Mouse (Mus musculus): ENCODE data around the gene Thap4.
"Not testable (repeated sequence)": the region's sequence is repeated elsewhere in the genome, so short reads cannot be mapped to it uniquely, and the experiment has no call there.

Thap4 gene

DNA sequence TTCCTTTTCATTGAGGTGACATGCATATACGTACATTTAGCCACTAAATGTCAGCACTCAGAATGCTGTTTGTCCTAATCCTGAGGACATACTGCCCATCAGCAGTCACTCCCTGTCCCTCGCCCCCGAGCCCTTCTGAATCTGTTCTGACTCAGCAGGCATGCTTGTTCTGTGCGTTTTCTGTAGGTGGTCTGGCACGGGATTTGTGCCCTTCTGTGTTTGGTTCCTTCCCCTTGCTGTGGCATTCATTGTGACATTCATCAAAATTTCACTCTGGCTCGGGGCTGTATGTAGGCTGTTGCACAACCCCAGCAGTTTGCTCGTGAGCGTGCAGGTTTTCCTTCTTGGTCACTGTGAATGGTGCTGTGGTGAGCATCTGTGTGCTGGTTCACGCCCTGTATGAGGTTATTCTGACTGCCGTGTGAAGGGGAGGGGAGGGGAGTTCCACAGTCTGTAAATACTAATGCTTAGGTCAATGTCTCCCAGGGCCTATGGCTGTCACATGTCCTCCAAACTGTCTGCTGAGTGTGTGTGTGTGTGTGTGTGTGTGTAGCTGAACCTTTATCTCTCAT, 62.8 kb downstream of the Thap4 start:
- no peak for DNase-seq (ENCODE audit: low read depth, low spot score)

DNA sequence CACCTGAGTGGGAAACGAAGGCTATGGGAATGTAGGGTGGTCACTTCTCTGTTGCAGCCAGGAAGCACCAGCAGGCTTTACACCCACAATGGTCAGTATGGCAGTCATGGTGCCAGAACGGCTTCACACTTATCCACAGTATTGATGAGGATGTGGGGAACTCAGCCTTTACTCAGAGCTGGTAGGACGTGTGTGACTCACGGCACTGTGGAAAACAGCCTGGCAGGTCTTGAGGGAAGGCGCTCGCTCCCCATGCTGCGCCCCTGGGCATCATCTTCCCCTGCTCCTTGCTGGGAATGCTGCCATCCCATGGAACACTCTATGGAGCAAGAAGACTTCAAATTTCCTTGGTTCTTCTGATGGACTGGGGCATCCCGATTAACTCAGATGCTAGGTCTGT, 63.6 kb downstream of the Thap4 start:
- no peak for DNase-seq (ENCODE audit: low read depth, low spot score)

DNA sequence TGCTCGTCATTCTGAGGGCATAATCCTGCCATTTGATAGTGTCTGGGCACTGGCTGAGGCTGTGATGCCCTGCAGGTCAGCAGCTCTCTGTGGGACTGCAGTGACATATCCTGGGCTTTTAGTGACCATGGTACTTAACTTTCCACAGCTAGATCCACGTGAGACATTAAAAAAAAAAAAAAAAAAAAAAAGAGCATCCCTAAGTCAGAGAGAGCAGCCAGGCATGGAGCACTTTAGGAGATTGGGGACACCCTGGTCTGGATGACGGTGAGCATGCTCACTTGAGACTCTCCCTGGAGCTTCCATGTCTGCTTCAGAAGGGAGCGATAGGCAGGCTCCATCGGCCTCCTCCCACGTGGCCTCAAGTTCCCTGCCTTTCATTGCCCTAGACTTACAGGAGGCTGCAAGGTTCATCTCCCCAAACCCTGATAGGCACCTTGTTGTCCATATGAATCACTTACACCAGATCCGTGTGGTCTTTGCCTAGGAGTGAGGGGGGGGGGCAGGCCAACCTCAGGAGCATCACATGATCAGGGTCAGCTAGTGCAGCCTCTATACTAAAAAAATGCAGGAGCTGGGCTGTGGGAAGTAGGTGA, 64.7 kb downstream of the Thap4 start:
- no peak for DNase-seq (ENCODE audit: low read depth, low spot score)

DNA sequence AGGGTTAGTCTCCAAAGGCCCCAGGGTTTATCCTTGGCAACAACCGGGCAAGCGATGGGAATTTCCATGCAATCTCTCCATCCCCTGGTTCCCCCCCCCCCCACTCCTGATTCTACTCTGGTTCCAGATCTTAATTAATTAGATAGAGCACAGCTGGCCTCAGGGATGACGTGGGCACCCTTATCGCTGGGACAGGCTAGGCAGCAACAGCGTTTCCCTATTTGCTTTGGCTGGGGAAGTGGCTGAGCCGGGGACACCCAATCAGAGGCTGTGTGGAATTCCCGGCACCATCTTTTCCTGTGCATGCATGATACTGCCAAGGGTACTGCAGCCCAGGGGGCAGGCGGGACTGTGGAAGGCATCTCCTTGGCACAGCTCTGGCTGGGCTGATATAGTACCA, 66.5 kb downstream of the Thap4 start:
- DNase-seq (ENCODE audit: low read depth, low spot score), result no peak

DNA sequence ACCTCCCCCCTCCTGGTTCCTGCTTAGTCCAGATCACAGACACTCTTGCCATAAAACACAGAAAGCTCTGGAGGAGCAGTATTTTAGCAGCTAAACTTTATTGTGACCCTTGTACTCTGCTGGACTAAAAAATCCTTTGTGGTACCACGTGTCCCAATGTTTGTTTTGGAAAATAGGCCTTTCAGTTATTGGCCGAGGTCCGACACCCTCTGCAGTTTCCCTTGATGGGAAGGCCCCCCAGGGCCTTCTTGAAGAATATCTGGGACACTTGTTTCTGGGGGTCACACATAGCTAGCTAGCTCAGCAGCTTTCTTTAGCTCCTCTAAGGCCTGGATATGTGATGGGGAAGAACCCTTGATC, 67.7 kb downstream of the Thap4 start:
- no peak for DNase-seq (ENCODE audit: low read depth, low spot score)

DNA sequence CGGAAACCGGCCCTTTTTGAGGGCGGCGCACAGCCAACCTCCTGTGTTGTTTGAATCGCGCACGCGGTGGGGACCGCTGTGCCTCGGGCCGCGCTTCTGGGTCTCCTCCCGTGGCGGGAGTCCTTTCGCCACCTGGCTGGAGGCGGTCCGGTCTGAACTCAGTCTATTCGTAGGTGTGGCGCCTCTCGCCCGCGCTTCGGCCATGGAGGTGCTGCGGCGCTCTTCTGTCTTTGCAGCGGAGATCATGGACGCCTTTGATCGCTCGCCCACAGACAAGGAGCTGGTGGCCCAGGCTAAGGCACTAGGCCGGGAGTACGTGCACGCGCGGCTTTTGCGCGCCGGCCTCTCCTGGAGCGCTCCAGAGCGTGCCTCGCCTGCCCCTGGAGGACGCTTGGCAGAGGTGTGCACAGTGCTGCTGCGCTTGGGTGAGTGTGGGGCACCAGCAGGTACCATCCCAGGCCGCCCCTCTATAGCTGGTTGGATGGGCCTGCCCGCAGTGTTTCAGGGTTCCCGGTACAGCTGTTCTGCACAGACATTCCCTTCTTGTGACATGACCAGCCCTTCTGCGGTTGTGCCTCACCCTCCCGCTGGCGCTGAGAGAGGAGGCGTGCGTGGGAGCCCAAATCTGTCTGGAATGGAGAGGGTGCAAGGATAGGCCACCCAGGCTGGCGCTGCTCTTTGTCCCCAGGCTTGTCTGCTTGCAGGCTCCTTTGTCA, 68.3 kb downstream of the Thap4 start:
- DNase-seq (ENCODE audit: low read depth, low spot score), result no peak

DNA sequence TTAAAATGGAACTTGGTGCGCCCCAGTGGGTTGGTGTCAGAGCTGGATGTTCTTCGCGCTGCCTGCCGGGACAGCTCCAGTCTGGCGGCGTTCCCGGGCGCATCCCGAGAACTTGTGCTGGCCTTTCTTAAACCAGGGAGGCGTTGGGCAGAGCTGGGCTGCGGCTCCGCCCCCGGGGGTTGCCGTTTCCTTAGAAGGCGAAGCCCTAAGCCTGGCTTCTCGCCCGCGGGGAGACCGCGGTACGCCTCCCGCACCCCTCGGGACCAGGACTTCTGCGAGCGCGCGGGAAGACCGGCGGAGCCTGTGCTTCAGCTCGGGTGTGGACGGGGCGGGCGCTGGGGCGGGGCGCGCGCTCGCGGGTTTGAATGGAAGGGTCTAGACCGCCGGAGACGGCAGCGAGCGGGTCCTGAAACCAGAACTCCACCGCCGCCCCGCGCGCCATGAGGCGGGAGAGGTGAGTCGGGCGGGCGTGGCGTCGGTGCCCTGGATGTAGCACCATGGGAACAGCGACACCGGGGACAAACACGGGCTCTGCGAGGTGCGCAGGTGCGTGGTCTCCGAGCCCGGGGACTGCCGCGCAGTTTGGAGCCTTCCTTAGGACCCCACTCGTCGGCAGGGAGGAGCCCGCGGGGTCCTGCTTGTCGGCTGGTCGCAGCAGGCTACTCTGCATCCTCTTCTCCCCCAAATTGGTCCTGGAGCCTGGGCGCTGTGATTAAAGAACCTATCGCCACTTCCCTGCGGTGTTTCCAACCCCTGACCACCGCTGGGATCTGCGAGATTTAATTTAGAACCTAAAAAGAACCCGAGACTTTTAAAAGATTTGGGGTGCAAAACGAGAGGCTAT, 69.0 kb downstream of the Thap4 start, which contains the start of gene Bok:
TSS of gene Bok (plus strand) at position 260 of the 844 bp plus-strand sequence.
- no peak for DNase-seq (ENCODE audit: low read depth, low spot score)

DNA sequence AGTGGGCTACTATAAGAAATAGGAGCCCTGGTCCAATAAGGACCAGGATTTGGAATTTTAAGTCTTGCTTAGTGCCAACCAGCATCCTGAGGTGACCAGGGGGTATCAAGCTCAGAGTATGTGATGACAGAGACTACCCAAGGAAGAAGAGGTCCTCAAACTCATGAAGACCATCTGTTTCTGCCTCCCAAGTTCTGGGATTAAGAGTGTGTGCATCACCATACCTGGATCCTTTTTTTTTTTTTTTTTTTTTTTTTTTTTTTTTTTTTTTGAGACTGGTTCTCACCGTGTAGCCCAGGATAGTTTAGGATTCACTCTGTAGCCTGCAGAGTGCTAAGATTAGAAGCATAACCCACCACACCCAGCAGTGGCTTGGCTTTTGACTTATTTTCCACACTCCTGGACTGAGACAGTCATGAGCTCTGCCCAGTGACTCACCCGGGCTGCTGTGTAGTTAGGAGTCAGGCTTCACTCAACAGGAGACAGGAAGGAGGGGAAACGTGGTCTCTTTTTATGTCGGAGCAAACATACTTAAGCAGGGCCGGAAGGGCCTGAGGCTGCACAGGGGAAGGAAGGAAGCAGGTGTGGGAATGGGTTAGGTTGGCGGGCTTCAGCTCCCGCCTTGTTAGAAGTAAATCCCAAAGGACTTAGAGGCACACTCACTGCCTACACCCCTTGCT, 74.6 kb downstream of the Thap4 start:
- no peak for DNase-seq (ENCODE audit: low read depth, low spot score)

DNA sequence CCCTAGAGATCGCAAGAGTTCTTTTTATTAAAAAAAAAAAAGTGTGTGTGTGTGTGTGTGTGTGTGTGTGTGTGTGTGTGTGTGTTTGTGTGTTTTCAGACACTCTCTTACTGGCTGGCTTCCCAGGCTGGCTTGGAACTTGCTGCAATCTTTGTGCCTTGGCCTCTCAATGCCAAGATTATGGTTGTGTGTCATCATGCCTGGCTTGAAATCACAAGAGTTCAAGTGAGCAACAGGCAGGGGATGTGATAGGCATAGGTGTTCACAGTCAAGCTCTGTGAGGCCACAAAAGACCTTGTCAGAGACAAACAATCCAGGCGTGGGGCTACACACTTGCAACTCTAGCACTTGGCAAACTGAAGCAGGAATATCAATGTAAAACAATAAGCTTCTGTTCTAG, 76.3 kb downstream of the Thap4 start:
- no peak for DNase-seq (ENCODE audit: low read depth, low spot score)

DNA sequence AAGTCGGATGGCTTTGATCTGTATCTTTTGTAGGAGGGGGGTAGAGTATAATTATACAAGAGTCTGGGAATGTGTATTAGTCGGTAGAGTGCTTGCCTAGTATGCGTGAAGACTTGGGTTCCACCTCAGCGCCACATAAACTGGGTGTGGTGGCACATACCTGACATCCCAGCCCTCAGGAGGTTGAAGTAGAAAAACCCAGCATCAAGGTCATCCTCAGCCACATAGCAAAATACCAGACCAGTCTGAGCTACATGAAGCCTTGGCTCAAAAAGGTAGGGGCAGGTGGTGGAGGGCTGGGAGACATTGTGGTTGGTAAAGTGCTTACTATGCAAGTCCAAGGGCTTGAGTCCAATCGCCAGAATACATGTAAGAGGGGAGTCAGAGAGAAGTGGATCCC, 82.0 kb downstream of the Thap4 start:
- DNase-seq (ENCODE audit: low read depth, low spot score), result no peak

DNA sequence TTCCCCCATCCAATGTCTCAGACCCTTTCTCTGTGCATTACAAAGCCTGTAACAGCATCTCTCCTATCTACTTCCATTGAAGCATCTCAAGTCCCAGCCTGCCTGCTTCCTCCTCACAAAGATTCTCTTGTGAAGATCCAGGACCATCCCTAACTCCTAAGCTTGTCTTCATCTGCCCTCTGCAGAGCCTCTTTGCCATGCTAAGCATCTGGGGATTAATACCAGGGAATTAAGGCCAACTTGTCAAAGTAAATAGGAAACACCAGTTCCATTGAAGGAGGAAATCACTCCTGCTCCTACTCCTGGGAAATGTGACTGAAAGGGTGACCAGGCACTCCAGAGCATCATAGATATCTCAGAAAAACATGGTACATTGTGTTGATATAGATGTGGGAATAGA, 84.7 kb downstream of the Thap4 start:
- DNase-seq (ENCODE audit: low read depth, low spot score), result no peak

DNA sequence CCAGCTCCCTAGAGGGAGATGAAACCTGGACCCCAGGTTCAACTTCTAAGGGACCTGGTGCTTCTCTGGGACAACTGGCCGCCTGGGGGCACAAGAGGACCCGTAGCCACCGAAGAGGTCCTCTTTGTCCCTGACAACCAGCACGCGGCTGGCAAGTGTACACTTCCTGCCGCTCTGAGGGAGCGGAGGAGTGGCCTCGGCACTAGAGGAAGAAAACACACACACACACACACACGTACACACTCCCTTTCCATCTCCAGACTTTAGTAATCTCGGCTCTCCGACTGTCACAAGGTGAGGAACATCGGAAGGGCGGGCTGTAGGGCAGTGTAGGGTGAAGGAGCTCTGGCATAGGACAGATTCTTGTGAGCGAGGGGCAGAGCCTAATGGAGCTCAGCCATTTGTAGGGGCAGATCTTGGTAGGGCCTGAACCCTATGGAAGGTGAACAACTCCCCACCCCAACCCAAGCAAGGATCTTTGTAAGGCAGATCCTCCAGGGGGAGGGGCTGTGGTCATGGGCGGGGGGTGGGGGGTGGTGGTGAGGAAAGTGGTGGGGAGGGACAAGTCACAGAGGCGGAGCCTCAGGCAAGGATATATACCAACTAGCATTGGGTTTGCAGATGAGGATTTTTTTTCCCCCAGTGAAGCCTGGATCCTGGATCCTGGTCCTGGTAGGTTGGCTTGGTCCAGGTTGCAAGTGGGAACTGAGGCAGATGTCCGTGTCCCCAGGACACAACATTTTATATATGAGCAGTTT, 85.7 kb downstream of the Thap4 start:
- DNase-seq (ENCODE audit: low read depth, low spot score), result no peak

DNA sequence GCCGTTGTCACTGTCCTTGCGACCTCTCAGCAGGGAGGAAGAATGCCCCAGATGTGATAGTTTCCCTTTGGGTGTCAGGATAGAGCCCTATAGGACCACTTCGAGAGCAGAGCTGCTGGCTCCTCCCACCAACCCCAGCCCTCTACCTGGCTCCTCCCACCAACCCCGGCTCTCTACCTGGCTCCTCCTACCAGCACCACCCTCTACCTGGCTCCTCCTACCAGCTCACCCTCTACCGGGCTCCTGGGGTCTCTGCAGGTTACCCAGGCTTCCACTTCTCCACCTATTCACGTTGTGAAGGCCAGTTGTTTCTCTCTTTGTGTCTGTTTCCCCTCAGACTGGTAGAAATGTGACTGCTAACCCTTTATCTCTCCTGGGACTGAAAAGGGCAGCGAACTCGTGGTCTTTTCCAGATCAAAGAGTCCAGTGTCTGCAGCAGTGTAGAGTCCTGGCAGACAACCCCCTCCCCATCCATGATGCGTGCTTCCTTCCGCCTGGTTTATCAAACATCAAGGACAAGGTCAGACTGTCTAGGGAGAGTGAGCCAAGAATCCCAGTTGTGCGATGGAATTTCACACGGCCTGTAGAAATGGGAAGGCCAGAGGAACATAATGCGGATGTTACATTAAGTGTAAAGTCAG, 86.8 kb downstream of the Thap4 start:
- DNase-seq (ENCODE audit: low read depth, low spot score), result peak; percentile 5

DNA sequence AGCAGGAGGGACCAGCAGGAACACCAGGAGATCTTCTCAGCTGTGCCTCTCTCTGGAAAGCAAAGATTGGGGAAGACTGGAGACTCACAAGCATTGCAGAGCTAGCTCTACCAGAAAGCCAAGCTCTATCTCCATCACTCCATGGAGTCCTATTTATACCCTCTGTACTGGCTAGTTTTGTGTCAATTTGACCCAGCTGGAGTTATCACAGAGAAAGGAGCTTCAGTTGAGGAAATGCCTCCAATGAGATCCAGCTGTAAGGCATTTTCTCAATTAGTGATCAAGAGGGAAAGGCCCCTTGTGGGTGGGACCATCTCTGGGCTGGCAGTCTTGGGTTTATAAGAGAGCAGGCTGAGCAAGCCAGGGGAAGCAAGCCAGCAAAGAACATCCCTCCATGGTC, 96.1 kb downstream of the Thap4 start, which contains the start of gene Stk25:
TSS of gene Stk25 (minus strand) at position 101 of the 400 bp plus-strand sequence.
- not testable (repeated sequence) for DNase-seq (ENCODE audit: low read depth, low spot score)

DNA sequence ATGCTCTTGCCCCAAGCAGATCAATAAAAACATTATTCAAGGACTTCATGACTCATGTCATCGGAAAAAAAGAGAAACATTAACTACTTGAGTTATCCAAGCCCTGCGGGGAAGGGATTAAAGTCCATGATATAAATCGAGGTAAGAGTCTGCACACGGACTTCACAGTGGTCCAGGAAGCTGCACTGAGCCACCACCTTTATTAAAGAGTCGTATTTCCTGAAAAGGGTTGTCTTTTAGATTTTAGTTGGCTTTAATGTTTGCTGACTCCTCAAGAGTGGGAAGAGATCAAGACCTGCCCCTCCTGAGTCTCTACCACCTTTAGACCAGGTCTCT, 97.7 kb downstream of the Thap4 start:
- DNase-seq (ENCODE audit: low read depth, low spot score), result no peak

DNA sequence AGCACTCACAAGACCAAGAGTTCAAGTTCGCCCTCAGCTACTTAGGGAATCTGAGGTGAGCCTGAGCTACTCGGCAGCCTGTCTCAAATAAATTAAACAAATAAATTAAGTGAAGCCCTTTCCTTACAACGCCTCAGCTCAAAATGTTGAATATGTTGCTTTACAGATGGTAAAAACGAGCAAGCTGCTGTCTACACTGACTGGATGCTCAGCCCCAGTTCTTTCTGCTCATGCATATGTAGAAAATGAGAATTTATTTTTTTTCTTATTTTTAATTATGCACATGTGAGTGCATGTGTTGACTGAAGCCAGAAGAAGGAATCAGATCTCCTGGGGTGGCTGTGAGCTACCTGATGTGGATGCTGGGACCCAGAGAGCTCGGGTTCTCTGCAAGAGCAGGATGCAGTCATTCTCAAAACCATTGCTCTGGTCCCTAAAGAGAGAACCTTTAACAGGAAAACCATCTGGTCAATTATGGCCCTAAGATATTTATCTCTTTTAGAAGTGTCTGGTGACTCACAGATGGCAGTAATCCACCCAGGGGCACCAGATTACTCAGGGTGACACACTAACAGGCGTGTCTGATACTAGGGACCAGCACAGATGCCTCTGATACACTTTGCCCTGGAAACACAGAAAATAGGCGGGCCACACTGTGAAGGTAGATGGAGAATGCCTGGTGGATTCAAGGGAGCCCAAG, 98.2 kb downstream of the Thap4 start:
- no peak for DNase-seq (ENCODE audit: low read depth, low spot score)

DNA sequence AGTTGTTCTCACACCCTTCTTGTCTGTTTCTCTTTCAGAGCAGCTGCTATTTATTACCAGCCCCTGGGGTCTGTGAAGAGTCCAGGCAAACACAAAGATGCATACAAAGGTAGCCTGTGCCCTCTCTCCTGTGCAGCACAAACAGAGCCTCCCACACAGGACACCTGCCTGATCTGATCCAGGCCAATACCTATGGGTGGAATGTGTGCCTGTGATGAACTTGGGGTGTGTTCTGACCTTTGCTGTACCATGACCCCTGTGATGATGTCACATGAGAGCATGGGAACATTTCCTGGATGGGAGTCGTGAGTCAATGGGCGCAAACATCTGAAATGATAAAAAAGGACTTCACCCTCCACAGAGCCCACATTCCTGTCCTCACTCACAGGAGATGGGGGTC, 99.9 kb downstream of the Thap4 start:
- no peak for DNase-seq (ENCODE audit: low read depth, low spot score)

DNA sequence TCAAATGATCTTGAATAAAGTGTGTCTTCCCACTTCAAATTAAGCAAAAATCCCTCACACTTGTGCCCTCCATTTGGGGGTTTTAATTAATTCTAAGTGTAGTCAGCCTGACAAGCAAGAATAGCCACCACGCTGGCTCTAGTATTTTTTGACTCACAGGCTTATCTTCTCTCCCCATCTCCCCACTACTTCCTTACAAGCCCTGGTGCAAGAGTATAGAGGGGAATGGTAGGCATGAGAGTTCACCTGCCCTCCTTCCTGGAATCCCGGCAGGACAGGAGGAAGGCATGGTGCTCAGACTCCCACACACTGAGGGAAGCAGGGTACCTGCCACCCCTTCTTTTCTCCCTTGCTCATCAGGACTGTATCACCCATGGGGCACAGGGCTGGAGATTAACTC, 100.4 kb downstream of the Thap4 start:
- DNase-seq (ENCODE audit: low read depth, low spot score), result no peak
